Mouse (Mus musculus): ENCODE data around the gene Dpep3. TPM values are rescaled to one million over a fixed set of nuclear protein-coding genes. Genes with fewer than 3 reads are reported as not detected.

The Dpep3 gene
- total RNA-seq, 1 experiment from 2014 or later: not detected

DNA sequence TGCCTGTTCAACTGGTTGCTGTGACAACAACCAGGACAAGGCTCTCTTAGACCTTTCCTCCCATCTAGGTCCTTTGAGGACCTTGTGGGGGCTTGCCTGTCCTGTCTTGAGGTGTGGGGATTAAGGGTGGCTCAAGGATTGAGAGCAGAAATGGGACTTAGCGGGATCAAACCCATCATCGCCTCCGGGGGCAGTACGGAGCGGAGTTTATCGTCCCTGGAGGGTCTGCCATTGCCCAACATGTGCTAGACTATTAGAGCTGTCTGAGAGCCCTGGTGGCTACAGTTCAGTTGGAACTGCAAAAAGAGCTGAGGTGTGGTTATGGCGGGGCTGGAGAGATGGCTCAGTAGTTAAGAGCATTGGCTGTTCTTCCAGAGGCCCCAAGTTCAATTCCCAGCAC, 3.9 kb downstream of the Dpep3 start:
- no peak for DNase-seq

DNA sequence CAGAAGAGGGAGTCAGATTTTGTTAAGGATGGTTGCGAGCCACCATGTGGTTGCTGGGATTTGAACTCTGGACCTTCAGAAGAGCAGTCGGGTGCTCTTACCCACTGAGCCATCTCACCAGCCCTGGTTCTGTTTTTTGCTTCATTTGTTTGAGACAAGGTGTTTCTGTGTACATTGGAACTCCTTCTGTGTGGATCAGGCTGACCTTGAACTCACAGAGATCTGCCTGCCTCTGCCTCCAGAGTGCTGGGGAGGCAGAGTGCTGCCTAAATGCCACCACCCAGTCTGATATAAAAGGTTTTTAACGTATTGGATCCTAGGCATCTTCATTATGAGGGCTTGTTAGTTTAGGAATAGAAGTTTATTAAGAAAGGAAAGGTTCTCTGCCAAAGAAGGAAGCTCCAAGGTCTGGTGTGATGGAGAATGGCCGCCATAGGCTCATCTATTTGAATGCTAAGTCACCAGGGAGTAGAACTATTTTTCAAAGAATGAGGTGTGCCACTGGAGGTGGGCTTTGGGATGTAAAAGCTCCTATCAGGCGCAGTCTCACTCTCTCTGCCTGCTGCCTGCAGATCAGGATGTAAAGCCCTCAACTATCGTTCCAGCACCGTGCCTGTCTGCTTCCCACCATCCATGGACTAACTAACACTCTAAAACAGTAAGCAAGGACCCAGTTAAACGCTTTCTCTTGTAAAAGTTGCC, 8.1 kb downstream of the Dpep3 start:
- DNase-seq: no peak

DNA sequence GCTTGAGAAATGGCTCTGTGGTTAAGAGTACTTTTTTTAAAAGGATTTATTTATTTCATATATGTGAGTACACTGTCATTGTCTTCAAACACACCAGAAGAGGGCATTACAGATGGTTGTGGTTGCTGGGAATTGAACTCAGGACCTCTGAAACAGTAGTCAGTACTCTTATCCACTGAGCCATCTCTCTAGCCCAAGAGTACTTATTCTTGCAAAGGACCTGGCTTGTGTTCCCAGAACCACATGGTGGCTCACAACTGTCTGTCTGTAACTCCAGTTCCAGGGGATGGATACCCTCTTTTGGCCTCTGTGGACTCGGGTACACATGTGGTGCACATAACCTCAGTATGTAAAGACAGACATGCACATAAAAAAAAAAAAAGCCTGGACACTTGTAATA, 9.9 kb downstream of the Dpep3 start:
- DNase-seq: no peak

DNA sequence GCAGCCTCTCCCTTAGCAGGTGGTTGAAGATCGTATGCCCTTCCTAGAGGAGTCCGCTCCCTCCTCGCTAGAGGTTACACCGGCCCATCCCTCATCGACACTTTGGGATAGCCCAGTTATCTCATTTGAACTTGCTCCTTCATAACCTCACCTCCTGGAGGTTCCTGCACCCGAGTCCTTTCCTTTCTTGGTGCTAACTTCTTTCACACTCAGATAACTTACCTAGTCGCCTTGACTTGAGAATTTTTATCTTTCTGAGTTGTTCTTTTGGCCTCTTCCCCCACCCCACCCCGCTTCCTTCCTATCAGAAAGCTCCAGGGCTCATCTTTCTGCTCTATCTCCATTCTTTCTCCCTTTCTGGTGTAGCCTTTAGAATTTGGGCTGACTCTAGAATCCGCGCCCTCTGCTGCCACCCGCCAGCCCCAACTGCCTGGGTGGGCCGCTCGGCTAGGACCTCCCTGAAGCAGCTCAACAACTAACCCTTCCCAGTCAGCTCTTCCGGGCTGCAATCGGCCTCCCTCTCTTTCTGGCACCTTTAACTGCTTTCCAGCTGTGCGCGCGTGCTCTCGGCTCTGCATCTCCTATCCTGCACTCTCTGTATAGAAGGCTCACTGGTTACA, 12.4 kb downstream of the Dpep3 start:
- no peak for DNase-seq

DNA sequence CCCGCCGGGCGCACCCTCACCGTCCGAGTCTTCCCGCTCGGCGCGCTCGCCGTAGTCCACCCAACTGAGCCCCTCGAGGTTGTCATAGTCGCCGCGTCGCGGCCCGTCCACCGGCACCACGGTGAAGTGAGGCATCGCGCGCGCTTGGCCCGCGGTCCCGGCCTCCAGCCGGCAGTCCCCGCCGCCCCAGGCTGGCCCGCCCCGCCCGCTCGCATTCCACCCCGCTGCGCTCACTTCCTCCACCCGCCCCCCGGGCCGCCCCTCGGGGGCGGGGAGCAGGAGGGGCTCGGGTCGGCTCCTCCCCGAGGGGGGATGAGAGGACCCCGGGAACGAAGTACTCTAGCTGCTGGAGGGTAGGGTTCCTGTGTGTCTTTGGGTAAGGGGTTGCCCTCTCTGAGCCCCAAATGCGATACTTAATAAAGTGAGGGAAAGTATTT, 13.3 kb downstream of the Dpep3 start, which contains the start of gene Slc12a4:
Slc12a4 (minus strand) TSS at position 193 of the 437 bp plus-strand sequence.
- DNase-seq: peak; percentile 88

DNA sequence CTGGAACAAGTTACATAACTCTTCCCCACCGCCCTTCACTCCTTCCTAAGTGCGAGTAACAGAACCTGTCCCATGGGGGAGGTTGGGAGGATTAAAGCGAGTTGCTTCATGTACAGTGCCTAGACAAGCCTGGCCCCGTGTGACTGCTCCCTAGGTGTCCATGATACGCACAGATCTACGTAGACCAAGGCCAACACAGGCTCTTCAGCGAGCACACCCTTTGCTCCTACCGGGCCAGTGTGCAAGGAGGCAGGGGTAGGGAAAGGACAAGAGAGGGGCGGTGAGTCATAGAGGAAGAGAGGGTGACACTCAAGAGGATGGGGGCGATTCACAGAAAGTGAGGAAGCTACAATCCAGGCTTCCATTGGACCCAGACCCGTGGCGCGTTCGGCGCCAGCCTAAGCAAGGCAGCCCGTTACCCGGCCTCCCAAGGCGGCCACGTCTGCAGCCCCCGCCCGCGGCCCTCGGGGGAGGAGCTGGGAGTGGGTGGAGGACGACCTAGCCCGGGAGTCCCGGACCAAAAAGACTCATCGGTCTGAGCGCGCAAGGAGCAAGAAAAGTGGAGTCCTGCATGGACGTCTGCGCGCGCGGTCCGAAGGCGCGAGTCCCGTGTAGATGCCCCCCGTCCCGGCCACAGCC, 13.8 kb downstream of the Dpep3 start:
- DNase-seq: peak; percentile 60

DNA sequence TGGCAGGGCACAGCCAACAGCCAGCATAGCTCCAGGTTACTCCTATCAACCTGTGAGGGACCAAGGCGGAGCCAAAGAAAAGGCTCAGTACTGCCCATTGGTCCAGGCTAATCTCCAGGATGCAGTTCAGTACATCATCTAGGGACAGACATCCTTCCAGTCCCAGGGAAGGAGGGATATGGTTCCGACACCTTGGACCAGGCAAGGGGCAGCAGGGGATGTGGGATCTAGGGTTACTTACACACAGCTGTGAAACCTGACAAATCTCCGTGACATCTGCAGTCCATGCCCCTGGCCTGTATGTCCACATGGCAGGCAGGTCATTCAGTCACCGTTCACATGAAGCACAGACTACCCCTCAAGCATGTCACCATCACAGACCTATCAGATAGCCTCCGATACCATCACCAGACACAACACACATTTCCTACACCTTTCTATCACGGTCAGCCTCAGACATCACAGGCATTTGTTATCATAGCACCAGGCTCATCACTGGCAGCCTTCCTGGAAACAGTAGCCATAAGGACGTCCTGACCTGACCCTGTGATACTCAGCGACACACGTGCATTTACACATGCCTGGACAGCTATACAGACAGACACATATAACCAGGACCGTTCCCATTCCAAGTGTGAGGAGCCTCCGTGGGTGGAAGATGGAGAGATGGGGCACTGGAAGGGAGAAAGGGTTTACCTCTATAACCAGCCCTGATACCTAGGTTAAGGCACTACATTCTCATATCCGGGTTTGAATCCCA, 14.5 kb downstream of the Dpep3 start:
- no peak for DNase-seq

DNA sequence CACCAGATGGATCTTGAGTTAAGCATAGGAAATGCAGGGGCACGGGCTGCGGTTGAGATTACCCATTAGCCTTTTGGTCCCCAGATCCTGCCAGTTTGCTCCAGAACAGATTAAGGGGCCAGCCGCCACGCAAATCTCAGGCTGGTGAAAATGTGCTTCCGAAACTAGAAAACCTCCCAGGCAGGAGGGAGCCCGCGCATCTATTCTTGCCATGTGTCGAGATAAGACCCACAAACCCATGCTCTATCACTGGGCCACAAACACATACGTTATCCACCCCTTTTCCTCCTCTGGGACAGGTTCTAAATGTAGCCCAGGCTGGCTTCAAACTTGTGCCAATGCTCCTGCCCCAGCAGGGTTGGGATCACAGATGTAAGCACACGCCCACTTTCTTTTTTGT, 17.7 kb downstream of the Dpep3 start:
- no peak for DNase-seq

DNA sequence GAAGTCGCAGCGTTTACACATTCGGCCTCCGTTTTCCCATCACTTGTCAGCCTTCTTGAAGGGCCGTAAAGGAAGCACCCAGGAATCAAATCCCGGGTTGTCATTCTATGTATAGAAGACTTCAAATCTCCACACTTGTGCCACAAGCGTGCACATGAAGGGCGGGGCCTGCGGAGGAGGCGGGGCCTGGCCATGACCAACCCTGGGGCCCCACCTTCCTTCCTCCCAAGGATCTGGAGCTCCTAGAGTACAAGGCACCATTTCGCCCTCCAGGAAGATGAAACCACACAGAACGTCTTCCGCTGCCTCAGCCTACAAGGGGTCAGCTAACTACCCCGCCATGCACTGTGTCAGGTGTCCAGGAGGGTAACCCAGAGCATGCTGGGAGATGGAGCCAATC, 18.1 kb downstream of the Dpep3 start:
- no peak for DNase-seq

DNA sequence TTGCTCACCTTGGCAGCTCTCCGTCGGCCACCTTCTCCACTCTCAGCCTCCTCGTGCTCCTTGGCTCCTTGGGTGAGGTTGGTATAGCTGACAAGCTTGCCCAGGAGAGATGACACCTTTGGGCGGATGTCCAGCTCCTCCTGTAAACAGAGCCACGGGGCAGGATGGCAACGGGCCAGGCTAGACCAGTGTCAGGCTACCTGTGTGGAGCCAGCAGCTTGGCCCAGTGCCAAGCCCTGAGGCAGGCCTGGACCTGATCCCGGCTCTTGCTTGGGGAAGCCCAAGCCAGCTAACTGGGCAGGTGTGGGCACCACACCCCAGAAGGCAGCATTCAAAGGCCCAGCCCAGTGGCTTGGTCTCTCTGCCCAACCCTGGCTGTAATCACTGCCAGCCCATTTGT, 19.9 kb downstream of the Dpep3 start:
- peak; percentile 27 for DNase-seq

DNA sequence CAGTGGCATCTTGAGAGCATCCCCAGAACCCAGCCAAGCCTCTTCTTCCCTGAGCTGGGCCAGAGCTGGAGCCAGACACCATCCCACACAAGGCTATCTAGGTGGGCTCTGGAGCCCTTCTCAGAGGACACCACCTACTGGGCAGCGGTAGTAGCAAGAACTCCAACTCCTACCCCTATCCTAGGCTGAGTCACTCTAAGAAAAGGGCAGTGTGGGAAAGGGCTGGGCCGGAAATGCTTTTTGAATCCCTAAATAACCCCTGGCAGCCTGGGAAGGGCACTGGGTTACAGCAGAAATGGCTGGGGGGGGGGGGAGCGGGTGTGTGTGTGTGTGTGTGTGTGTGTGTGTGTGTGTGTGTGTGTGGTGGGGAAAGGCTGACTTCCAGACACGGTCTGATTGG, 21.4 kb downstream of the Dpep3 start:
- DNase-seq: no peak

DNA sequence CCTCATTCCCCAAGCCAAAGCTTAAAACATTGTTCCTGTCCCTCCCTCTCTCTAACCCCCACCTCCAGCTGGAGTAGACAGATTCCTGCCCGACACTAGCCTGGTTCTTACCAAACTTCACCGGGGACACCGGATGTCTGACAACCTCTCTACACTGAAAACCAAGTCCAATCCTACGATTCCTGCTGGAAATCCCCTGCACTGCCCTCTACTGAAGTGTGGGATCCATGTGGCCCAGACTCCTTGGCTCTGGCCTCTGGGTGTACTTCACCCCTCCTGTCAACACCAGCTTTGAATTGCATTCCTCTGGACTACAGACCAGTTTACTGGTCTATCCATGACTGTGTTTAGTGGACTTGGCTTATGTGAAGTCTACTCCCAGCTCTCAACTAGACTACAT, 22.7 kb downstream of the Dpep3 start:
- DNase-seq: no peak

DNA sequence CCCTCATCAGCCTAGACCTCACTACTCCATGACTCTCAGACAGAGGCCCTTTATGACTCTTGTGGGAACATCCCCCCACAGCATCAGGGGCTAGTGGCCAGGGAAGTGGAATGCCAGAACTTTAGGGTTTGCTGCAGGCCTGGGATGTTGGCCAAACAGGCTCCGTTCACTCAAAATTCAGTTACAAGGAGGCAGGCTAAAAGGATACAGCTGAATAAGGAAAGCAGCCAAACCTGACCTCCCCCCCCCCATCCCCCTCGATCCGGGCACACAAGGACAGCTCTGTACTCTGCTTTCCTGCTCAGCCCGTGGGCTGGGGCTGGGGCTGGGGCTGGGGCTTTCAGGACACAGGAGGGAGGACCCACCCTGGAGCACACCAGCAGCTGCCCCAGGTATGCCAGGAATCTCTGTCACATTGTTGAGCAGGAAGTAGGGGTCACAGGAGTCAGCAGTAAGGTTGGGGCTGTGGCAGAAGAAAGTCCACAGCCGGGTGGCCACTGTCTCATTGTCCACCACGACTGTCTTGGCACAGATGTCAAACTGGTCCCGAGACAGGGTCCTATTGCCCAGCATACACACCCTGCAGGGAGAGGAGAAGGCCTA, 28.1 kb downstream of the Dpep3 start:
- no peak for DNase-seq

DNA sequence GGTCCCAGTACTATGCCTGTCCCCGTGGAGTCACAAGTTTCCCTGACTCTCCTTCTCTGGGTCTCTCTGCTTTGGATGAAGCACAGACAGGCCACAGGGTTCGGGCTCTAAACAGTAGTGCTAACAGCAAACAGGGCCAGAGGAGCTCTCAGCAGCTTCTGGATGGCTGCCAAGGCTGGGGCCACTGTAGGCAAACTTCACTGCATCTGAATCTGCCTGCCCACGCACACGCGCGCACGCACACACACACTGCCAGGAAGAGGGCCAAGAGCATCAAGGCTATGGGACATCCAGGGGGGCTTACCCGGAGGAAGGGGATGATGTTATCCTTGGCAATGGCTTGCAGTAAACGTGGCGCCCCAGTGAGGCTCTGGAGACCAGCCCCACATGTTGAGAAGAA, 29.9 kb downstream of the Dpep3 start:
- DNase-seq: peak; percentile 59

DNA sequence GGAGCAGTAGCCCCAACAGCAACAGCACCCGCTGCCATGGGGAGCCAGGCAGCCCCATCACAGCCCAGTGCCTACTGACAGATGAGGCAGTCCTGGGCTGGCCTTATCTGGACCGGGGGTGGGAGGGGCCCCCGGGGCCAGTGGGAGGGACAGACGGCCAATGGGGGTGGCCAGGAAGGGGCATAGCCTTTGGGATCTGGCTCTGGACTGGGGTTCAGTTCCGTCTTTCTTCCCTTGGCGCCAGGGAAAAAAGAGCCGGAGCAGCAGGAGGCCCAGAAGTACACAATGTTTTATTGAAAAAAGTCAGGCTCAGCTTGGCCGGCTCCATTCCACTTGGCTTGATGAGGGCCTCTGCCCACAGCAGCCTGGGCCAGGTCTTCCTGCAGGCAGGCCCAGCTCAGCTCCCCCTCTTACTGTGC, 35.9 kb downstream of the Dpep3 start, which contains the start of gene Lcat:
Lcat (minus strand) TSS at position 62 of the 419 bp plus-strand sequence.
- DNase-seq: no peak

DNA sequence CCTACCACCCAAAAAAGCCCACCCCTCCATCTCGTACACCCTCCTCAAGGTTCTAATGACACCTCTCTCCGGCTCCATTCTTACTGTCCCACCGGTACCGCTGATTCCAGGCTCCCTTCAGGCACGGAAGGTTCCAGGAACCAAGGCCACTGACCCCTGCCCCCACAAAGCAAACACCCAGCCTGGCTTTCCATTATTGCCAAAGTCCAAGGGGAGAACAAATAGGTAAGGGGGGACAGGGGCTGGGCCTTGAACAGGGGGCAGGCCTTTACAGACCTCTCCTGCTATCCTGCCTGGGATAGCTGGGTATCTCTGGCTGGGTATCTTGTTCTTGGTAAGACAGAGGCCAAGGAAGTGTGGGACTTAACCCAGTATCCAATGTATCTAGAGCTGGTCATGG, 36.7 kb downstream of the Dpep3 start:
- no peak for DNase-seq

DNA sequence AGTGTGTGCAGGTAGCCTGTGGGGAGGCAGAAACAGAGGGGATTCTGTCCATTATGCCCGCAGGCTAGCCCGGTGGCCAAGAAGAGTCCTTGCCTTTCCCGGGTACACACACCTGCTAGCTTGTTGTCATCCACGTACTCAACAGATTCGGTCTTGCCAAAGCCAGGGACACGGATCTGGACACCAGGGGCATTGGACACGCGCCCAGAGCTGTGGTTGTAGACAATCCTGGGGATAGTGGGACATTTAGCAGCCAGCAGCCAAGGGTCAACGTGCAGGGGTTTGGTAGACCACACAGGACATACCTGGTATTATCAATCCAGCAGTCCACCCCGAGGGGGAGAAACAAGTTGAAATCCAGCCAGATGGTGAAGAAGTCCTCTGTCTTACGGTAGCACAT, 37.2 kb downstream of the Dpep3 start:
- no peak for DNase-seq

DNA sequence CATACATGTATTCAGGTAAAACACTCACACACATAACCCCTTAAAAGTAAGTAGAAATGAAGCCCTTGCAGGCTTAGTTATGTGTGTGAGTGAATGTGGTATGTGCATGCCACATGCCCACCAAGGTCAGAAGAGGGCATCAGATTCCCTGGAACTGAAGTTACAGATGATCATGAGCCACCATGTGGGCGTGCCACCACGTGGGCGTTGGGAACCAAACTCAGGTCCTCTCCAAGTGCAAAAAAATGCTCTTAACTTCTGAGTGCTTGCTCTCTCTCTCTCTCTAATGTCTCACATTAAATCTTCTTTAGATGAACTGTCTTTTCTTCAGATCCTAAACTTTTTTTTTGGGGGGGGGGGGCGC, 40.9 kb downstream of the Dpep3 start, which contains the start of gene Psmb10:
Psmb10 (minus strand) TSS at position 139 of the 364 bp plus-strand sequence.
- DNase-seq: peak; percentile 42

DNA sequence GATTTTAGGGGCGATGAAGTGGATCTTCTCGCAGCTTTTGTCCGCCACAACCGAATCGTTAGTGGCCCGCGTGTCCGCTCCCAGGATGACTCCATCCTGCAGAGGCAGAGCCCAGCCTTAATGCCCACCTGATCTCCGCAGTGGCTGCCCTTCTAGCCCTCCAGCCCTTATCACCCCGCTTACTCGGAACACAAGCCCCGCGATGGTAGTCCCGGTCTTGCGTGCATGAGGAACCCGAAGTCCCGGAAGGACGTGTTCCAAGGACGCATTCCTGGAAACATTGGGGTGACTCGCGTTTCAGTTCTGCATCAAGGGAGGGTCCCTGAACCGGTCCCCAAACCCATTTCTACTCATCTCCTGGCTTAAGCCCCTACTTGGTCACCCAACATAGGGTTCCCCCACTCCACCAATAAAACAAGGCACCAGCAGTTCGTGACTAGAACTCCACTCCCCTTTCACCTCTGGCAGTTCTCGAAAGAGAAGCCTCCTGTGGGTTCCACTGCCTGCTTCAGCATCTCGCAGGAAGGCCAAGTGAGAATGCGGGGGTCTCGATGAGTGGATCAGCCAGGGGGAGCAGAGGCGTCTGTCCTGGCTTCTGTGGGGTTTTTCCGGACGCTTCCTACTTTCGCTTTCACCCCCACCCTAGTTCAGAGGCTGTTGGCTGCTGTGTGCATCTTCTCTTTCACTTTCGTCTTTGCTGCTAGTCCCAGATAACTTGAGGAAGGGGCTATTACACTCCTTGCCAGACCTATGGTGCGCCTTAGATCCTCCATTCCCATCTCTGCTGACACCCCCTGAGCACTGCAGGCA, 41.5 kb downstream of the Dpep3 start:
- peak; percentile 47 for DNase-seq

DNA sequence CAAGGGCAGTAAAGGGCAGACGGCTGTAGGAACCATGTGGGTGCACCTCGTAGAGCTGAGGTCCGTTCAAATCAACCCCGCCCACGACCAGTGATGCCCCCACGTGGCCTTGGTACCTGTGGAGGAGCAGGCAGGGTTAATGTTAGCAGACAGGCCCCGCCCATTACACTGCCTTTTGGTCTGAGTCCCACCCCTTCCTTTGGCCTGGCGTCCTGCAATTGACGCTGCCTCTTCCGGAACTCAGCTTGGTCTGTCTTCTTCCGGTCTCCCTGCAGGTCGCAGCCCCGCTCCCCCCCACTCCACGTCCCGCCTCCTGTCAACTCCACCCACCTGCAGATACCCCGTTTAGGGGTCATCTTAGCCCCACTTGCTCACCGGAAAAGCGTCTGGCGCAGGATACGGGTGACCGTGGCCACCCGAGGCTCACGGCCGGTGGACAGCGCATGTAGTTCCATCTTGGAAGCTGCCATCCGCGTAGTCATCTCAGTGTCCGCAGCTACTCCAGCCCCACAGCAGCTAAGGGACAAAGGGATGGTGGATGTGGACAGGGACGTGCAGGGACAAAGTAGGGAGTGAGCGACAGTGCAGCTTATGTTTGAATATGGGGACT, 42.3 kb downstream of the Dpep3 start:
- DNase-seq: peak; percentile 89

Data from adrenal gland, postnatal 25 days (tissue).